Mouse (Mus musculus) megakaryocyte-erythroid progenitor cell, adult 5 weeks (primary cell): ENCODE data around the gene Kdm6a. TPM values are rescaled to one million over a fixed set of nuclear protein-coding genes. Genes with fewer than 3 reads are reported as not detected.

Source experiments
- polyA plus RNA-seq: library from polyadenylated mRNA; stranded (reverse); fragments of >175 nt; gene quantifications from 2 replicates; pipeline ENCODE4 v1.2.3, GENCODE M21; 2012

The Kdm6a gene
- 30.3 and 35.1 TPM in 2 replicates for polyA plus RNA-seq

DNA sequence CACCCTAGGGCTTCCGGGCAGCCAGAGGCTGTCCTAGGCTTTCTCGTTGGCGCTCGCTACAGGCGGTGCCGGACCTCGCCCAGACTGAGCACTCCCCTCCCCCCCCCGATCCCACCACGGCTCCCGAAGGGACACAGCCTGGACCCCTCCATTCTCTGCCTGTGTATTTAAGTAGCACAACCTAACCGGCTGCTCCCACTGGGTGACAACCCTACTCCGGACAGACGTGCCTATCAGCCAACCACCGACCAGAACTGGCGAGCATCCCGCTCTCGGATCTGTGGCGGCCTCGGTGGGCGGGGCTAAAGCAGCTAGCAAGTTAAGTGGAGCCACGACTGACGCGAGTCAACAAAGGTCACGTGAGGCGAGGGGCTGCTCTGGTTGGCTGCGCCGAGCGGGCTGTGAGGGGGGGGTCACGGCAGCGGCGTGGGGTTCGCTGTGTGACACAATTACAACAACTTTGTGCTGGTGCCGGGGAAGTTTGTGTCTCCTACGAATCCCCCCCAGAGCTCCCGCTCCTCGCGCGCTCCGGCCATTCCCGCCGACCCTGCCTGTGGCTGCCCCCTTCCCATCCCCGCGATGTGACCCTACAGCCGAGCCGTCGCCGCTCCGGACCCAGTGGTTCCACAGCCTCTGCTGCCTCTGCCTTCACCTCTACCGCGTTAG, at the start of gene Kdm6a:
TSS of gene Kdm6a (plus strand) at position 384 of the 666 bp plus-strand sequence.

DNA sequence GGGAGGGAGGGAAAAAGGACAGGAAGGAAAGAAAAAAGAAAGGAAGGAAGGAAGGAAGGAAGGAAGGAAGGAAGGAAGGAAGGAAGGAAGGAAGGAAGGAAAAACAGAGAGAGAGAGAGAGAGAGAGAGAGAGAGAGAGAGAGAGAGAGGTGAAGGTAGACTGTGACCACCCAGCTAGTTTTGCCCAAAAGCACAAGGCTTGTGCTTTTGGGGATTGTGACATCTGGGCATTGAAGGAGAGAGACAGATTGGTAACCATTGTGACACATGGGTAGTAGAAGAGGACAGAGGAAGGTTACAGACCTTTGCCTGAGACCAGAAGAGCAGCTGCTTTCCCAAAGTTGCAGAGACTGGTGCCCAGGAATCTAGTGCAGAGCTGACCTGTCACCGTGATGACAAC, 16.8 kb upstream of the Kdm6a start, which contains the start of gene Dusp21:
TSS of gene Dusp21 (plus strand) at position 301 of the 400 bp plus-strand sequence.

Other genes starting within 250 kb of the Kdm6a start
- not detected in 2 replicates for gene Dusp21, start 16.7 kb upstream of the Kdm6a start, polyA plus RNA-seq